Mouse (Mus musculus): ENCODE data around the gene Scn4a. TPM values are rescaled to one million over a fixed set of nuclear protein-coding genes. Genes with fewer than 3 reads are reported as not detected.
"Not testable (repeated sequence)": the region's sequence is repeated elsewhere in the genome, so short reads cannot be mapped to it uniquely, and the experiment has no call there.

Gene Scn4a
- total and polyA plus RNA-seq, 2 experiments from 2014 or later, result under 0.01 to 0.04 TPM

- H3K4me2 ChIP-seq (ENCODE audit: low read depth, low read length), result no peak overlapping the region
- WGBS, result 84% methylated on average over 6 of the region's 6 CpGs
- no peaks in the 10 kb centered on the region for H3K4me1 ChIP-seq (ENCODE audit: insufficient read depth, low read length)
- H3K27me3 ChIP-seq (ENCODE audit: insufficient read depth, low read length), result no peaks in the 10 kb centered on the region
- TF ChIP-seq CTCF (IDR thresholded peaks at IDR 0.05; ENCODE audit: low read depth), result no peak
- no peaks in the 10 kb centered on the region for H3K36me3 ChIP-seq (ENCODE audit: insufficient read depth, low read length)
- H3K27ac ChIP-seq, result no peak overlapping the region
- H3K9ac ChIP-seq (replicated peaks; ENCODE audit: low read length), result no peak overlapping the region
- H3K4me3 ChIP-seq (ENCODE audit: low read length), result no peak overlapping the region
- no peaks in the 10 kb centered on the region for H3K9me3 ChIP-seq (ENCODE audit: low read length)
- DNase-seq (ENCODE audit: low spot score), result no peak
- no peak for ATAC-seq
These were observed 3.3 kb downstream of the Scn4a start for GRCm38 (mm10) chr11:106349772-106350171.

- DNase-seq (ENCODE audit: low spot score), result no peak
- 50% methylated on average over 6 of the region's 6 CpGs for WGBS
- TF ChIP-seq CTCF (IDR thresholded peaks at IDR 0.05; ENCODE audit: low read depth), result no peak
These were observed 8.2 kb downstream of the Scn4a start for GRCm38 (mm10) chr11:106344910-106345309.

GRCm38 (mm10) chr11:106340990-106341520, 12.0 kb downstream of the Scn4a start:
- Histone ChIP-seq H3K4me2 (ENCODE audit: low read depth, low read length) (no peak overlapping the region), H3K9me3 (ENCODE audit: low read length) (no peaks in the 10 kb centered on the region), H3K36me3 (ENCODE audit: insufficient read depth, low read length) (no peaks in the 10 kb centered on the region), H3K27me3 (ENCODE audit: insufficient read depth, low read length) (no peaks in the 10 kb centered on the region), H3K9ac (replicated peaks; ENCODE audit: low read length) (no peak overlapping the region), H3K27ac (no peak overlapping the region), H3K4me1 (ENCODE audit: insufficient read depth, low read length) (no peaks in the 10 kb centered on the region), H3K4me3 (ENCODE audit: low read length) (no peak overlapping the region)
- no peak for TF ChIP-seq CTCF (IDR thresholded peaks at IDR 0.05; ENCODE audit: low read depth)
- DNase-seq (ENCODE audit: low spot score) (no peak), ATAC-seq (no peak)
- WGBS, result 81% methylated on average over 9 of the region's 9 CpGs

More at GRCm38 (mm10) chr11:106344910-106345309, 8.2 kb downstream of the Scn4a start:
- no peak overlapping the region for H3K4me2 ChIP-seq (ENCODE audit: low read depth, low read length)
- no peak overlapping the region for H3K4me3 ChIP-seq (ENCODE audit: low read length)
- peak; percentile 35; the same call in 1 of the 2 replicates for ATAC-seq
- no peak overlapping the region for H3K27ac ChIP-seq
- H3K9ac ChIP-seq (replicated peaks; ENCODE audit: low read length), result no peak overlapping the region
- no peaks in the 10 kb centered on the region for H3K4me1 ChIP-seq (ENCODE audit: insufficient read depth, low read length)
- H3K9me3 ChIP-seq (ENCODE audit: low read length), result no peaks in the 10 kb centered on the region
- H3K27me3 ChIP-seq (ENCODE audit: insufficient read depth, low read length), result no peaks in the 10 kb centered on the region
- H3K36me3 ChIP-seq (ENCODE audit: insufficient read depth, low read length), result no peaks in the 10 kb centered on the region

- not testable (repeated sequence) for H3K27me3 ChIP-seq (ENCODE audit: insufficient read depth, low read length); H3K4me2 ChIP-seq (ENCODE audit: low read depth, low read length); H3K4me3 ChIP-seq (ENCODE audit: low read length); H3K9me3 ChIP-seq (ENCODE audit: low read length); H3K36me3 ChIP-seq (ENCODE audit: insufficient read depth, low read length); ATAC-seq; H3K9ac ChIP-seq (replicated peaks; ENCODE audit: low read length); H3K27ac ChIP-seq; DNase-seq (ENCODE audit: low spot score); H3K4me1 ChIP-seq (ENCODE audit: insufficient read depth, low read length)
- 76% methylated on average over 4 of the region's 4 CpGs for WGBS
These were observed 13.8 kb downstream of the Scn4a start for GRCm38 (mm10) chr11:106339323-106339722.

- H3K27ac ChIP-seq, result no peak overlapping the region
- whole genome bisulfite sequencing, result 81% methylated on average over 7 of the region's 7 CpGs
- H3K9ac ChIP-seq (replicated peaks; ENCODE audit: low read length), result no peak overlapping the region
- no peak for DNase-seq (ENCODE audit: low spot score)
- H3K4me3 ChIP-seq (ENCODE audit: low read length), result no peak overlapping the region
- H3K4me1 ChIP-seq (ENCODE audit: insufficient read depth, low read length), result no peaks in the 10 kb centered on the region
- no peak overlapping the region for H3K4me2 ChIP-seq (ENCODE audit: low read depth, low read length)
- no peak for TF ChIP-seq CTCF (IDR thresholded peaks at IDR 0.05; ENCODE audit: low read depth)
- no peaks in the 10 kb centered on the region for H3K9me3 ChIP-seq (ENCODE audit: low read length)
- no peak for ATAC-seq
- H3K36me3 ChIP-seq (ENCODE audit: insufficient read depth, low read length), result no peaks in the 10 kb centered on the region
- H3K27me3 ChIP-seq (ENCODE audit: insufficient read depth, low read length), result no peaks in the 10 kb centered on the region
These were observed 14.2 kb downstream of the Scn4a start for GRCm38 (mm10) chr11:106338870-106339269.

GRCm38 (mm10) chr11:106338029-106338428, 15.1 kb downstream of the Scn4a start:
- Histone ChIP-seq H3K9me3 (ENCODE audit: low read length) (no peaks in the 10 kb centered on the region), H3K36me3 (ENCODE audit: insufficient read depth, low read length) (no peaks in the 10 kb centered on the region), H3K9ac (replicated peaks; ENCODE audit: low read length) (no peak overlapping the region), H3K4me1 (ENCODE audit: insufficient read depth, low read length) (no peaks in the 10 kb centered on the region), H3K4me3 (ENCODE audit: low read length) (no peak overlapping the region), H3K27me3 (ENCODE audit: insufficient read depth, low read length) (no peaks in the 10 kb centered on the region), H3K4me2 (ENCODE audit: low read depth, low read length) (no peak overlapping the region), H3K27ac (no peak overlapping the region)
- TF ChIP-seq CTCF (IDR thresholded peaks at IDR 0.05; ENCODE audit: low read depth), result no peak
- no peak for ATAC-seq
- 83% methylated on average over 5 of the region's 5 CpGs for WGBS
- no peak for DNase-seq (ENCODE audit: low spot score)

- no peak for DNase-seq (ENCODE audit: low spot score)
- Histone ChIP-seq H3K9ac (replicated peaks; ENCODE audit: low read length) (no peak overlapping the region), H3K27me3 (ENCODE audit: insufficient read depth, low read length) (no peaks in the 10 kb centered on the region), H3K4me2 (ENCODE audit: low read depth, low read length) (no peak overlapping the region), H3K9me3 (ENCODE audit: low read length) (no peaks in the 10 kb centered on the region), H3K4me1 (ENCODE audit: insufficient read depth, low read length) (no peaks in the 10 kb centered on the region), H3K36me3 (ENCODE audit: insufficient read depth, low read length) (no peaks in the 10 kb centered on the region), H3K4me3 (ENCODE audit: low read length) (no peak overlapping the region), H3K27ac (no peak overlapping the region)
- 13% methylated on average over 2 of the region's 2 CpGs for WGBS
- 0 out of 2 replicates have a peak, but pooled peaks have one; percentile 7 for ATAC-seq
- TF ChIP-seq CTCF (IDR thresholded peaks at IDR 0.05; ENCODE audit: low read depth), result no peak
These were observed 19.0 kb downstream of the Scn4a start for GRCm38 (mm10) chr11:106334066-106334465.

Measured in hindbrain, postnatal 0 days (tissue).